Mouse (Mus musculus): ENCODE results near the gene Fam20a.

DNA sequence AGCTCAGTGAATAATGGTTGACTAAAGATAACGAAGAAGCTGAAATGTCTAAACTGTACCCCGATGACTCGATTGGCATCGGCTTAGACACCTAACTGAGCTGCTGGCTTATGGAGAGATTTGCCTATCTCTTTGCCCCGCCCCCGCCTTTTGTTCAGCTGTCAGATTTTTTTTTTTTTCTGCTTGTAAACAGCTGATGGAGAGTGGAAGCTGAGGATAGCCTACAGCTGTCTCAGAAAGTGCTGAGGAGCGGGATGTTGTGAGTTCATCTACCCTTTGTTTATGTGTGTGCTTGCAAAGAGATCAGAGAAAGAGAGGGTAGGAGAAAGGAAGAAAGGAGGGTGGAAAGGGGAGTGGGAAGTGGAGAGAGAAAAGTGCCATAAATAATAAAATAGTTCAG lies 38.0 kb upstream of the Fam20a start:
- TF ChIP-seq POLR2A (IDR thresholded peaks at IDR 0.05; ENCODE audit: extremely low read depth, insufficient read depth, low read length) (no peak), CTCF (IDR thresholded peaks at IDR 0.05; ENCODE audit: low read depth, low read length) (no peak)

Data from liver, adult 2 months (tissue).